Mouse (Mus musculus): ENCODE measurements around the gene Htt. TPM values are rescaled to one million over a fixed set of nuclear protein-coding genes. Genes with fewer than 3 reads are reported as not detected.
"Not testable (repeated sequence)": the region's sequence is repeated elsewhere in the genome, so short reads cannot be mapped to it uniquely, and the experiment has no call there.

The Htt gene
- polyA plus RNA-seq, 1 experiment from 2014 or later: 8.7 TPM

DNA sequence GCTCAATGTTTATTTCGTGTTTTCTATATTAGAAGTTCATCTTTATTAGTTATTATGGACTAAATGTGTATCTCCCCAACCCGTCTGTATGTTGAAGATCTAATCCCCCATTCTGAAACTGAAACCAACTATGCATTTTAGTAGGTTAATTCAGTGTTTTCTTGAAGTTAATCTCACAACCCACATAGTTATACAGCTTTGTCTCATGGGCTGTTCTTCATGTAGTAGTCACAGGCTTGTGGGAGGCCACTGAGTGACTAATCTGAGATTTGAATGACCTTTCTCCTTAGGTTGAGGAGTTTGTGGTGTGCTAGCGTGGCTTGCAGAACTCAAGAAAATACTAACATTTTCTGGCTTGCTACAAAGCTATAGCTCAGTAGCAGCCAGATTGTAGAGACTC lies 23.5 kb downstream of the Htt start:
- H3K4me1 ChIP-seq (replicated peaks): no peaks in the 10 kb centered on the region
- H3K27ac ChIP-seq: no peak overlapping the region
- no peaks in the 10 kb centered on the region for H3K9me3 ChIP-seq
- WGBS: 90% methylated on average over 3 of the region's 3 CpGs
- H3K36me3 ChIP-seq: peaks cover 6% of the 10 kb centered on the region; the same call in 1 of the 2 replicates
- no peak overlapping the region for H3K9ac ChIP-seq
- H3K4me2 ChIP-seq (replicated peaks): no peak overlapping the region
- no peak overlapping the region for H3K4me3 ChIP-seq (replicated peaks)
- no peak for ATAC-seq
- no peaks in the 10 kb centered on the region for H3K27me3 ChIP-seq (replicated peaks)

DNA sequence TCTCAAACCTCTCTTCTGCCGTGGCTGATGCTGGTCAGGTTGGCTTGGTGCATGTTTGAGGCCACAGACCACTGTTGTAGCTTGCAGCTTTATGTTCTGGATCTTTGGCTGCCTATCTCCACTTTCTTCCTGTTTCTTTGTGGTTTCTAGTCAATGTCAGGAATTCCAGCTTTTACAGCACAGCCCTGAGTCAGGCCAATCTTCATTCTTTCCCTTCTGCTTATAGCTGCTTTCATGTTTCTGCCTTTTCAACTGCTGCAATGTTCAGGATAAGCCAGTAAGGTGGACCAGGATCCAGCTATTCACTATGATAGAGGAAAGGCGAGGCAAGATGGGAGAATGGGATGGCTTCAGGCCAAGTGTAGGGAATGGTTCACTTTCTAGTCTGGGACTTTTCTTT lies 29.6 kb downstream of the Htt start:
- ATAC-seq: no peak
- no peaks in the 10 kb centered on the region for H3K4me1 ChIP-seq (replicated peaks)
- H3K4me2 ChIP-seq (replicated peaks): no peak overlapping the region
- no peak overlapping the region for H3K27ac ChIP-seq
- H3K9me3 ChIP-seq: no peaks in the 10 kb centered on the region
- no peak overlapping the region for H3K9ac ChIP-seq
- no peaks in the 10 kb centered on the region for H3K27me3 ChIP-seq (replicated peaks)
- WGBS: 84% methylated on average over 2 of the region's 2 CpGs
- H3K36me3 ChIP-seq: peaks cover 12% of the 10 kb centered on the region
- H3K4me3 ChIP-seq (replicated peaks): no peak overlapping the region

DNA sequence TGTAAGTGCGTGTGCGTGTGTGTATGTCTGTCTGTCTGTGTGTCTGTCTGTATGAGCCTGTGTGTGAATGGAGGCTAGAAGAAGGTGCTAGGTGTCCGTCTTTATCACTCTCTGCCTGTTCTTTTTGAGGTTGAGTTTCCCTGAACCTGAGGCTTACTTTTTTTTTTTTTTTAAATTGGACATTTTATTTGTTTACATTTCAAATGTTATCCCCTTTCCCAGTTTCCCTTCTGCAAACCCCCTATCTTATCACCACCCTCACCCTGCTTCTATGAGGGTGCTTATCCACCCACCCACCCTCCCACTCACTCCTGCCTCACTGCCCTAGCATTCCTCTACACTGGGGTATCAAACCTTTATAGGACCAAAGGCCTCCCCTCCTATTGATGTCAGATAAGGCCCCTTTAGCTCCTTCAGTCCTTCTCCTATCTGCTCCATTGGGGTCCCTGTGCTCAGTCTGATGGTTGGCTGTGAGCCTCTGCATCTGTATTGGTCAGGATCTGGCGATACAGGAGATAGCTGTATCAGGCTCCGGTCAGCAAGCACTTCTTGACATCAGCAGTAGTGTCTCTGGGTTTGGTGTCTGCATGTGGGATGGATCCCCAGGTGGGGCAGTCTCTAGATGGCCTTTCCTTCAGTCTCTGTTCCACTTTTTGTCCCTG lies 38.9 kb downstream of the Htt start:
- no peak overlapping the region for H3K27ac ChIP-seq
- ATAC-seq: no peak
- H3K27me3 ChIP-seq (replicated peaks): no peaks in the 10 kb centered on the region
- 94% methylated on average over 5 of the region's 5 CpGs for WGBS
- H3K4me3 ChIP-seq (replicated peaks): no peak overlapping the region
- H3K36me3 ChIP-seq: peaks cover 19% of the 10 kb centered on the region
- H3K9me3 ChIP-seq: no peaks in the 10 kb centered on the region
- no peaks in the 10 kb centered on the region for H3K4me1 ChIP-seq (replicated peaks)
- H3K9ac ChIP-seq: no peak overlapping the region
- no peak overlapping the region for H3K4me2 ChIP-seq (replicated peaks)

DNA sequence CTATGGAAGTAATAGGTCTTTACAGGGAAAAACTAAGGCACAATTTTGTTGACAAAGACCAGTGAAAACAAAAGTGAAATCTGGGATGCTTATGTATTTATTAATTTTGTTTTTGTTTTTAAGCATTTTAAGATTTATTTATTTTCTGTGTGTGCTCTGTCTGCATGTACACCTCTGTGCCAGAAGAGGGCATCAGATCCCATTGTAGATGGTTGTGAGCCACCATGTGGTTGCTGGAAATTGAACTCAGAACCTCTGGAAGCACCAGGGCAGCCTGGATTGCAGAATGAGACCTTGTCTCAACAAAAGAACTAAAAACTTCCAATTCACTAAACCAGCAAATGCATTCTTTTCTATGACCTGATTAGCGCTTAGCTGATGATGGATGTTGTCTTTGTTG lies 44.5 kb downstream of the Htt start:
- Histone ChIP-seq H3K4me2 (replicated peaks) (no peak overlapping the region), H3K4me3 (replicated peaks) (no peak overlapping the region), H3K4me1 (replicated peaks) (no peaks in the 10 kb centered on the region), H3K9me3 (no peaks in the 10 kb centered on the region), H3K9ac (no peak overlapping the region), H3K27me3 (replicated peaks) (no peaks in the 10 kb centered on the region), H3K27ac (no peak overlapping the region), H3K36me3 (peaks cover 24% of the 10 kb centered on the region)
- WGBS: 100% methylated on average over 1 of the region's 1 CpGs
- no peak for ATAC-seq

DNA sequence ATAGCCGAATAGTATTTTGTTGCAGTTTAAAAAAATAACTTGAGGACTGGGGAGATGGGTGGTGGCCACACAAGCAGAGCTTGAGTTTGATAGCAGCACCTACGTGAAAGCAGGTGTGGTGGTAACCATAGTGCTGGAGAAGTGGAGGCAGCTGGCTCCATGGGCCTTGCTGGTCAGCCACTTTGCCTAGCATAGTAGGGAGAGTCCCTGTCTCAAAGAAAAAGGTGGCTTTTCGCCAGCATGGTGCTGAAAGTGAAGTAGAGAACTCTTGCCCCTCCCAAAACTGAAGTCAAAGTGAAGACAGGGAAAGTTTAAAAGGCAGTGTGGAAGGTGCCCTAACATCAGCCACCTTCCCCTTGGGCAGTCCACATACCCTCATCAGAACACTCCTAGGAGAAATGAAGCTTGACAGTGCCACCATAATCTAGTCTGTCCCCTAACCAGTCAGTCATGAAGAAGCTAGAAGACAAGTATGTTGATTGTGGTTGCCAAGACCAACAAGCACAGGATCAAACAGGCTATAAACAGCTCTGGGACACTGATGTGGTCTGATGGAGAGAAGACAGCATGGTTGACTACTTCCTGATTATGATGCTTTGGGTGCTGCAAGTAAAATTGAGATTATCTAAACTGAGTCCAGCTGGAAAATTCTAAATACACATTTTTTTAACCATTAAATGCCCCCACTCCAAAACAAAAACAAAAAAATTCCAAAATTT lies 61.0 kb downstream of the Htt start:
- 92% methylated on average over 3 of the region's 3 CpGs for WGBS
- peaks cover 9% of the 10 kb centered on the region; the same call in 1 of the 2 replicates for H3K36me3 ChIP-seq

DNA sequence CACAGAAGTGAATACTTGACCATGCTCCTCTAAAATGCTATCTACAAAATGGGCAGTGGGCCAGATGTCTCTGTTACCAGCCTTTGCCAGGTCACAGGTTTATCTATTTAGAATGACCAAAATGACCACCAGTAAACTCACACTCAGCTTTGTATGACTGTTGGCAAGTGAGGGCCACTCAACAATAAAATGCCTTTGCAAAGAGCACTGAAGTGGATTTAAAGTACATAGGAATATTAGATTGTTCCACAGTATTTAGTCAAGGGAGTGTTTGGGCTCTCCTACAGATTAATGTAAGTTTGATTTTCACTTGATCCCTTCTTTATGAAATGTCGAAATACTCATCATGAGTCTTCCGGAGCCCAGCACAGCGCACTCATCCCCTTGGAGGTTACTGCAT lies 92.5 kb downstream of the Htt start:
- WGBS: 97% methylated on average over 3 of the region's 3 CpGs
- Histone ChIP-seq H3K9me3 (no peaks in the 10 kb centered on the region), H3K4me3 (replicated peaks) (no peak overlapping the region), H3K9ac (no peak overlapping the region), H3K36me3 (peaks cover 9% of the 10 kb centered on the region; the same call in 1 of the 2 replicates), H3K4me1 (replicated peaks) (no peaks in the 10 kb centered on the region), H3K27ac (no peak overlapping the region), H3K4me2 (replicated peaks) (no peak overlapping the region), H3K27me3 (replicated peaks) (no peaks in the 10 kb centered on the region)
- ATAC-seq: no peak

More for the DNA sequence above, 61.0 kb downstream of the Htt start:
- Histone ChIP-seq H3K4me1 (replicated peaks) (no peaks in the 10 kb centered on the region), H3K4me3 (replicated peaks) (no peak overlapping the region), H3K4me2 (replicated peaks) (no peak overlapping the region), H3K27me3 (replicated peaks) (no peaks in the 10 kb centered on the region), H3K9ac (no peak overlapping the region), H3K9me3 (no peaks in the 10 kb centered on the region), H3K27ac (no peak overlapping the region)
- ATAC-seq: no peak

DNA sequence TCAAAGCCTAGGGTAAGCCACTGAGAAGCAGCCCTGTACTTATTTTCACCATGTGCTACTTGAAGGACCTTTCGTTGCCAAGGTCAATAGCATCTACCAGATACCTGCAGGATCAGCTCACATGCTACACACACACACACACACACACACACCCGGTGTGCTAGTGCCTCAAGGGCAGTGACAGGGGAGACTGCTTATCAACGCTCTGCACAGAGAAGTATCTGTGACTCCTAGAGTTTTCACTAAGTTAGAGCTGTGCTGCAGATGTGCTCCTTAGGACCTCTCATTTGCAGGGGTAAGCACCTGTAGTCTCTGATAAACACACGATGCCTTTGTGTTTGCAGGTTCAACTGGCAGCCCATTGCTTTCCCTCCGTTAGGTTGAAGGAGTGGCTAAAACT lies 103.8 kb downstream of the Htt start:
- H3K4me3 ChIP-seq (replicated peaks): no peak overlapping the region
- H3K4me2 ChIP-seq (replicated peaks): no peak overlapping the region
- 92% methylated on average over 5 of the region's 5 CpGs for WGBS
- no peak overlapping the region for H3K9ac ChIP-seq
- no peaks in the 10 kb centered on the region for H3K27me3 ChIP-seq (replicated peaks)
- no peak overlapping the region for H3K27ac ChIP-seq
- no peaks in the 10 kb centered on the region for H3K9me3 ChIP-seq
- peaks cover 16% of the 10 kb centered on the region for H3K36me3 ChIP-seq
- no peak for ATAC-seq
- H3K4me1 ChIP-seq (replicated peaks): no peaks in the 10 kb centered on the region

DNA sequence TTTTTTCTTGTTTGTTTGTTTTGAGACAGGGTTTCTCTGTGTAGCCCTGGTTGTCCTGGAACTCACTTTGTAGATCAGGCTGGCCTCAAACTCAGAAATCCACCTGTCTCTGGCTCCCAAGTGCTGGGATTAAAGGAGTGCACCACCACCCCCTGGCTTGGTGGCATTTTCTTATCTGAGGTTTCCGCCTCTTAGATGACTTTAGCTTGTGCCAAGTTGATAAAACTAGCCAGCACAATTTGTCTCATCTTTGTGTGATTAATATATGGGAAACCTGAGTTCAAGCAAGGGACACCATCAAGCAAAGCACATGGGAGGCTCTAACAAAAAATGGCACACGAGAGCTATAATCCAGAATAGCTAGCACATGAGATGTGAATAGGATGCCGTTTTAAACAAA lies 118.8 kb downstream of the Htt start:
- not testable (repeated sequence) for H3K4me2 ChIP-seq (replicated peaks); H3K4me1 ChIP-seq (replicated peaks); H3K9me3 ChIP-seq; ATAC-seq; H3K4me3 ChIP-seq (replicated peaks); H3K27ac ChIP-seq; H3K27me3 ChIP-seq (replicated peaks); H3K9ac ChIP-seq
- 94% methylated on average over 3 of the region's 3 CpGs for WGBS
- H3K36me3 ChIP-seq: peaks cover 17% of the 10 kb centered on the region

DNA sequence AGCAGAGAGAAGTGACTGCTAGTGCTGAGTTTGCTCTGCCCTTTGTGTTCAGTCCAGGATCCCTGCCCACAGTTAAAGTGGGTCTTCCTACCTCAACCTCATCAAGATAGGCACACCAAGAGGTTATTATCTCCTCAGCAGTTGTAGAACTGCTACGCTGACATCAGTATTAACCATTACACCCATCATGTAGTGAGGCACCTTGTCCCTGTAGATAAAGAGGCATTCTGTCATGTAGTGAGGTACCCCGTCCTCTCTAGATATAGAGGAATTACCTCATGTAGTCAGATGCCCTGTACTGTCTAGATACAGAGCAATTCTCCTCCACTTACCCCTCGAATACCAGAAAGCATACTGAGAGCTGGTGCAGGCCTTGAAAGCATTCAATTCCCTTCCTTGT lies 119.5 kb downstream of the Htt start:
- H3K4me3 ChIP-seq (replicated peaks): no peak overlapping the region
- no peak overlapping the region for H3K9ac ChIP-seq
- H3K4me2 ChIP-seq (replicated peaks): no peak overlapping the region
- peak; percentile 31; the same call in 1 of the 2 replicates for ATAC-seq
- H3K27ac ChIP-seq: no peak overlapping the region
- H3K4me1 ChIP-seq (replicated peaks): no peaks in the 10 kb centered on the region
- peaks cover 17% of the 10 kb centered on the region for H3K36me3 ChIP-seq
- no peaks in the 10 kb centered on the region for H3K27me3 ChIP-seq (replicated peaks)
- H3K9me3 ChIP-seq: no peaks in the 10 kb centered on the region
- 89% methylated on average over 3 of the region's 3 CpGs for WGBS

DNA sequence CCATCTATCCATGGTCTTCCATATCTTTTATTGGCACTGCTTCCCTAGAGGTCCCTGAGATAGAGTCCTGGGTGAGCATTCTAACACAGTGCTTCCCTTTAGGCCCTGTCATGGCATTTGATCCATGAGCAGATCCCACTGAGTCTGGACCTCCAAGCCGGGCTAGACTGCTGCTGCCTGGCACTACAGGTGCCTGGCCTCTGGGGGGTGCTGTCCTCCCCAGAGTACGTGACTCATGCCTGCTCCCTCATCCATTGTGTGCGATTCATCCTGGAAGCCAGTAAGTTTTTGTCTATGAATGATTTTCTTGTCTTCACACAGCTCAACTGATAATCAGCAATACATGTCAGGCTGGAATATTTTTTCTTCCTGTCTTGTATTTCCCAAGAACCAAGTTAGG lies 123.7 kb downstream of the Htt start:
- Histone ChIP-seq H3K27ac (no peak overlapping the region), H3K4me3 (replicated peaks) (no peak overlapping the region), H3K27me3 (replicated peaks) (no peaks in the 10 kb centered on the region), H3K9ac (no peak overlapping the region), H3K9me3 (no peaks in the 10 kb centered on the region), H3K4me1 (replicated peaks) (no peaks in the 10 kb centered on the region), H3K36me3 (peaks cover 24% of the 10 kb centered on the region), H3K4me2 (replicated peaks) (no peak overlapping the region)
- ATAC-seq: no peak
- WGBS: 89% methylated on average over 3 of the region's 3 CpGs

DNA sequence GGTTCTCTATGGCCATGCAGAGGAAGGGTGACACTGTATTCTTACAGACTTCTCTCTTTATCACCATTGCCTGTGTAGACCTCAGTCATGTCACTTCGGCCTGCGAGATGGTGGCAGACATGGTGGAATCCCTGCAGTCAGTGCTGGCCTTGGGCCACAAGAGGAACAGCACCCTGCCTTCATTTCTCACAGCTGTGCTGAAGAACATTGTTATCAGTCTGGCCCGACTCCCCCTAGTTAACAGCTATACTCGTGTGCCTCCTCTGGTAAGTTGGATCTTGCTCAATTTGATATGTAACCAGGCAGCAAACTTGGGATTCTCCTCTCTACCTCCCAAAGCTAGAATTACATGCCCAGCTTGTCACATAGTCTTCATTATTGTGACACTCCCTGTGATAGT lies 127.7 kb downstream of the Htt start:
- peaks cover 27% of the 10 kb centered on the region for H3K36me3 ChIP-seq
- no peak overlapping the region for H3K4me2 ChIP-seq (replicated peaks)
- H3K27me3 ChIP-seq (replicated peaks): no peaks in the 10 kb centered on the region
- H3K27ac ChIP-seq: no peak overlapping the region
- H3K4me1 ChIP-seq (replicated peaks): no peaks in the 10 kb centered on the region
- H3K9me3 ChIP-seq: no peaks in the 10 kb centered on the region
- 94% methylated on average over 4 of the region's 4 CpGs for WGBS
- no peak overlapping the region for H3K4me3 ChIP-seq (replicated peaks)
- no peak for ATAC-seq
- no peak overlapping the region for H3K9ac ChIP-seq

DNA sequence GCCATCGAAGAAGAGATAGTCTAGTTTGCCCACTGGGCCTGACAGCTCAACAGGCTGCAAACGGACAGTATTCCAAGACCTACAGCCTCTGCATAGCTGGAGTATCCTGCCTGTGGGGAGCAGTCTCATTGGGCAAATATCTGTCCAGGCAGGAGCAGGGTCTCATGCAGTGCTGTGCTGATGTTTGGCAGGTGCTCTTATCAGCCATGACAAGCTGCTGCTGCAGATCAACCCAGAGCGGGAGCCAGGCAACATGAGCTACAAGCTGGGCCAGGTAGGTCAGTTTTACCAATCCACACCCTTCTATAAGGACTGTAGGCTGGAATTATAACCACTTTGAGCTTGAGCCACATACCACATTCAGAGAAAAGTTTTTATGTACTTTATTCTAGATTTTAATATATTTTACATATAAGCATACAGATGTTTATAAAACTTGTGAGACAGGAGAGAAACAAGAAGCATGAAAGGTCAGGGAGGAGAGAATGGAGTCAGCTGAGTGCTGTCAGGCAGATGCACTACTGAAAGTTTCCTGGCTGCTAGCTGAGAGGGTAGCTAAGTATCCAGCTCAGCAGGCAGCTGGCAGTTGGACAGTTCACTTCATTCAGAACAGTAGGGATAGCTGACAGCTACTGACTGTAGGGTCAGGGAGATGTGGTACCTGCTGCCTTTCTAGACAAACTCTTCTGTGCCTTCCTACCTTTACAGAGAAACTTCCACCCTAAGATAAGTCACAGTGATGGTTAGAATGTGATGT lies 135.3 kb downstream of the Htt start:
- Histone ChIP-seq H3K27me3 (replicated peaks) (no peaks in the 10 kb centered on the region), H3K4me1 (replicated peaks) (no peaks in the 10 kb centered on the region), H3K4me3 (replicated peaks) (no peak overlapping the region), H3K36me3 (peaks cover 20% of the 10 kb centered on the region), H3K9ac (no peak overlapping the region), H3K27ac (no peak overlapping the region), H3K9me3 (no peaks in the 10 kb centered on the region), H3K4me2 (replicated peaks) (no peak overlapping the region)
- 85% methylated on average over 3 of the region's 3 CpGs for WGBS
- ATAC-seq: no peak; the same call in 1 of the 2 replicates

All from intestine, embryonic 15.5 days (tissue).